Mouse (Mus musculus) liver, adult 2 months (tissue): ENCODE results near the gene Zbtb8os. TPM values are rescaled to one million over a fixed set of nuclear protein-coding genes. Genes with fewer than 3 reads are reported as not detected.

ENCODE experiments used
- DNase-seq: peaks from one replicate; pipeline ENCODE4 v3.0.0-alpha.2; 2011; ENCODE audit warnings: low read depth, low spot score; ENCODE audit errors: extremely low read depth
- H3K27ac ChIP-seq: fragments of 200-500 bp; replicated peaks from 2 replicates; pipeline ENCODE4 v1.5.1; 2012; ENCODE audit warnings: low read depth, mild to moderate bottlenecking, control low read depth, inconsistent platforms, low read length; ENCODE audit not compliant: insufficient read depth
- H3K27me3 ChIP-seq: fragments of 200-500 bp; 2 replicates; pipeline ENCODE4 v1.6.1; 2012; ENCODE audit warnings: mild to moderate bottlenecking, moderate library complexity, low read length, inconsistent platforms; ENCODE audit not compliant: control insufficient read depth, insufficient read depth
- H3K36me3 ChIP-seq: fragments of 200-500 bp; 2 replicates; pipeline ENCODE4 v1.6.1; 2012; ENCODE audit warnings: low read length, inconsistent platforms; ENCODE audit not compliant: control insufficient read depth, insufficient read depth
- H3K4me1 ChIP-seq: fragments of 200-500 bp; 2 replicates; pipeline ENCODE4 v1.6.1; 2011; ENCODE audit warnings: low read length; ENCODE audit not compliant: control insufficient read depth, insufficient read depth
- H3K4me3 ChIP-seq: fragments of 200-500 bp; 2 replicates; pipeline ENCODE4 v1.5.1; 2011; ENCODE audit warnings: low read depth, mild to moderate bottlenecking, control low read depth, low read length, moderate library complexity; ENCODE audit not compliant: insufficient read depth
- H3K79me2 ChIP-seq: fragments of 200-500 bp; 2 replicates; pipeline ENCODE4 v1.6.1; 2012; ENCODE audit warnings: inconsistent platforms, mild to moderate bottlenecking, low read length, moderate library complexity; ENCODE audit not compliant: control insufficient read depth, insufficient read depth
- H3K9ac ChIP-seq: fragments of 200-500 bp; 2 replicates; pipeline ENCODE4 v1.6.1; 2012; ENCODE audit warnings: low read depth, mild to moderate bottlenecking, control low read depth, inconsistent platforms, low read length
- CTCF ChIP-seq: fragments of 200-500 bp; IDR thresholded peaks from 2 replicates; pipeline ENCODE4 v1.5.1; 2011; ENCODE audit warnings: low read depth, low read length, control low read depth
- POLR2A ChIP-seq: fragments of 200-500 bp; IDR thresholded peaks from 2 replicates; pipeline ENCODE4 v1.6.1; 2011; ENCODE audit warnings: low read length, control low read depth; ENCODE audit not compliant: insufficient read depth; ENCODE audit errors: extremely low read depth
- WGBS: fragments of 180-500 bp; shearing (Covaris S2); methylation state at CpG from one replicate; pipeline ENCODE4 v1.1.7; 2018; 5-methylcytosine and 5-hydroxymethylcytosine counted together
- polyA plus RNA-seq: library from polyadenylated mRNA; depleted of rRNA; stranded (reverse); fragments of >200 nt; gene quantifications from 2 replicates; pipeline ENCODE4 v1.2.3, GENCODE M21; 2012
- total RNA-seq: library from RNA; depleted of rRNA; stranded (reverse); fragments of >200 nt; gene quantifications from 2 replicates; pipeline ENCODE4 v1.2.3, GENCODE M21; 2014

The Zbtb8os gene
- total and polyA plus RNA-seq, 2 experiments = 14.7 to 32.8 TPM

DNA sequence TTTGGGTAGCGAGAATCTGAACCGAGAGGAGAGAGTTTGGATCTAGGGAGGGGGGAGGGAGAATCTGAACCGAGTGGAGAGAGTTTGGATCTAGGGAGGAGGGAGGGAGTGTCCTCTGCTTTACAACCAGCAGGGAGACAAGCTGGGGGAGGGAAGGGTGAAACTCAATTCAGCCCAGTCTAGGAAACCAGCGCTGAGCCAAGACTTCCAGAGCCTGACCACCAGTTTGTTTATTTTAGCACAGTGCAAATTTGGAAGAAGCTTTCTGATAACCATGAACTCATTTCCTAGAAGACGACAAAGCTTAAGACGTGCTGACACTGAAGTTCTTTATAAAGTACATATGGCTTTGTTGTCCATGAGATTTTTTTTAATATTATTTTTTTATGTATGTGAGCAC, 48.9 kb downstream of the Zbtb8os start:
- 29% methylated on average over 6 of the region's 6 CpGs for WGBS
- TF ChIP-seq POLR2A (no peak), CTCF (no peak)

GRCm38 (mm10) chr4:129385685-129386084, 50.2 kb downstream of the Zbtb8os start:
- H3K79me2 ChIP-seq = no peaks in the 10 kb centered on the region
- peak; percentile 15 for DNase-seq
- TF ChIP-seq CTCF (no peak), POLR2A (no peak)
- no peaks in the 10 kb centered on the region for H3K27me3 ChIP-seq
- no peak overlapping the region for H3K9ac ChIP-seq
- H3K4me1 ChIP-seq = no peaks in the 10 kb centered on the region
- 81% methylated on average over 11 of the region's 11 CpGs for WGBS
- no peaks in the 10 kb centered on the region for H3K36me3 ChIP-seq
- H3K27ac ChIP-seq = no peak overlapping the region
- no peak overlapping the region; the same call in 1 of the 2 replicates for H3K4me3 ChIP-seq

More for the DNA sequence above, 48.9 kb downstream of the Zbtb8os start:
- no peaks in the 10 kb centered on the region for H3K79me2 ChIP-seq
- no peaks in the 10 kb centered on the region for H3K27me3 ChIP-seq
- H3K4me1 ChIP-seq = no peaks in the 10 kb centered on the region
- no peak overlapping the region for H3K9ac ChIP-seq
- no peak overlapping the region for H3K4me3 ChIP-seq
- H3K36me3 ChIP-seq = no peaks in the 10 kb centered on the region
- peak; percentile 53 for DNase-seq
- peak overlapping the region; percentile 62; the same call in 1 of the 2 replicates for H3K27ac ChIP-seq

DNA sequence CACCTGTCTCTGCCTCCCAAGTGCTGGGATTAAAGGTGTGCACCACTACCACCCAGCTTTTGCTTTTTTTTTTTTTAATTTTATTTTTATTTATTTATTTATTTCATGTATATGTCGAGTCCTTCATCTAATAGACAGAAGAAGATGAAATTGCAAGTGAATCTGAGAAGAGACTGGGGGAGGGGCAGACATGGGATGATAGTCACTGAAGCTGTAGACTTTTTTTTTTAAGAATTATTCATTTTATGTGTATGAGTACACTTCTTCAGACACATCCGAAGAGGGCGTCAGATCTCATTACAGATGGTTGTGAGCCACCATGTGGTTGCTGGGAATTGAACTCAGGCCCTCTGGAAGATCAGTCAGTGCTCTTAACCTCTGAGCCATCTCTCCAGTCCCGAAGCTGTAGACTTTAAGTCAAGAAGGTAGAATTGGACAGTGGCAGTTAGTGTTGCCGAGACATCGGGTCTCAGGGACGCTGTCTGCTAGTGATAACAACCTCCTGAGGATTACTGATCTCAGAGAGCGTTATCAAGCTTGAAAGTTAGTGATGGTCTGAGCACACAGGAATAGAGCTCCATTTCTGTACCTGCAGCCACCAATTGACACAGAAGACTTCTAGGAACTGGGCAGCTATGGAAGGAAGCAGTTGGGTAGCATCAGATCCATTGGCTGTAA, 50.9 kb downstream of the Zbtb8os start:
- no peaks in the 10 kb centered on the region for H3K36me3 ChIP-seq
- H3K27me3 ChIP-seq = no peaks in the 10 kb centered on the region
- no peaks in the 10 kb centered on the region for H3K79me2 ChIP-seq
- no peak for DNase-seq
- no peak overlapping the region for H3K9ac ChIP-seq
- no peak overlapping the region for H3K27ac ChIP-seq
- H3K4me3 ChIP-seq = no peak overlapping the region
- 91% methylated on average over 8 of the region's 8 CpGs for WGBS
- no peaks in the 10 kb centered on the region for H3K4me1 ChIP-seq
- TF ChIP-seq CTCF = no peak
- no peak for TF ChIP-seq POLR2A

DNA sequence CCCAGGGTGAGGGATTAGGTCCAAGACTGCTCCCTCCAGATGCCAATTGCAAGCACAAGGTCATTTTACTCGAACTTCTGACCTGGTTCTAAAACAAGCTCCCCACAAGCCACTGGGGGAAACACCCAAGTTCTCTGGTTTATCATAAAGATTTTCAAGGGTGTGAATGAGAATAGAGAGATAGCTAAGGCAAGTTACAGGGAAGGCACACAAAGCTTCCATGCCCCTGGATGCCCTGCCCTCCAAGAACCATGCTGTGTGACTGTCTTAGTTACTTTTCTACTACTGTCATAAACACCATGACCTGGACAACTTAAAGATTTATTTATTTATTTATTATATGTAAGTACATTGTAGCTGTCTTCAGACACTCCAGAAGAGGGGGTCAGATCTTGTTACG, 51.5 kb downstream of the Zbtb8os start:
- no peaks in the 10 kb centered on the region for H3K4me1 ChIP-seq
- DNase-seq = no peak
- TF ChIP-seq CTCF (no peak), POLR2A (no peak)
- H3K9ac ChIP-seq = no peak overlapping the region
- no peaks in the 10 kb centered on the region for H3K79me2 ChIP-seq
- no peaks in the 10 kb centered on the region for H3K27me3 ChIP-seq
- no peaks in the 10 kb centered on the region for H3K36me3 ChIP-seq
- H3K27ac ChIP-seq = no peak overlapping the region
- no peak overlapping the region for H3K4me3 ChIP-seq
- 80% methylated on average over 2 of the region's 2 CpGs for WGBS

DNA sequence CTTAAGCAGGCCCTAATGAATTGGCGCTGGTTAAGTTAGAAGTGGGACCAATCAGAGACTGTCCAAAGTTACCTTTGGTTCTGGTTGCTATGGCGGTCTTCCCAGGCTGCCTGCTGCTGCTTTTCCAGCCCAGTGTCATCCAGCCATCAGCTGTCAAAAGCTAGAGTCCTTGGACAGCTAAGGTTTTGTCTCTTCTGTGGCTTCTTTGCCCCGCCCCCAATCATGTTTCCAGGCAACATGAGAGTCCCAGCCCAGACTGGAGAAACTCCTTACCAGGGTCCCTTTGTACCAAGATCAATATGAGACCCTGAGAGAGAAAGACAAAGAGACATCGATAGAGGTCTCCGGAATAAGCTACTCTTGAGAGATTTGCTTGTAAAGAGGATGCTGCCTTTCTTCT, 52.9 kb downstream of the Zbtb8os start:
- H3K79me2 ChIP-seq = no peaks in the 10 kb centered on the region
- no peak for DNase-seq
- WGBS = 92% methylated on average over 5 of the region's 5 CpGs
- no peak overlapping the region for H3K4me3 ChIP-seq
- no peaks in the 10 kb centered on the region for H3K36me3 ChIP-seq
- TF ChIP-seq CTCF (no peak), POLR2A (no peak)
- no peak overlapping the region for H3K9ac ChIP-seq
- no peaks in the 10 kb centered on the region for H3K27me3 ChIP-seq
- no peak overlapping the region for H3K27ac ChIP-seq
- H3K4me1 ChIP-seq = no peaks in the 10 kb centered on the region

- TF ChIP-seq POLR2A = no peak
- no peak for TF ChIP-seq CTCF
- 74% methylated on average over 14 of the region's 14 CpGs for WGBS
- Histone ChIP-seq H3K36me3 (no peaks in the 10 kb centered on the region), H3K27ac (no peak overlapping the region), H3K4me3 (no peak overlapping the region), H3K27me3 (no peaks in the 10 kb centered on the region), H3K9ac (no peak overlapping the region), H3K4me1 (no peaks in the 10 kb centered on the region), H3K79me2 (no peaks in the 10 kb centered on the region)
- DNase-seq = peak; percentile 26
Measured at GRCm38 (mm10) chr4:129390216-129390743, 54.8 kb downstream of the Zbtb8os start.
